Mouse (Mus musculus): ENCODE results near the gene Eif2b2.
A peak's percentile ranks its signal among the peaks of the same experiment; 100 is the strongest.

The Eif2b2 gene

GRCm38 (mm10) chr12:85252083-85252482 is 32.8 kb downstream of the Eif2b2 start:
- DNase-seq (ENCODE audit: low read depth, low spot score) = no peak

GRCm38 (mm10) chr12:85256074-85256751 is 36.9 kb downstream of the Eif2b2 start:
- no peak for DNase-seq (ENCODE audit: low read depth, low spot score)

GRCm38 (mm10) chr12:85257008-85257639 is 37.8 kb downstream of the Eif2b2 start:
- DNase-seq (ENCODE audit: low read depth, low spot score) = no peak

- peak; percentile 83 for DNase-seq (ENCODE audit: low read depth, low spot score)
Measured at GRCm38 (mm10) chr12:85262489-85262888, 43.2 kb downstream of the Eif2b2 start.

- DNase-seq (ENCODE audit: low read depth, low spot score) = no peak
Measured at GRCm38 (mm10) chr12:85263190-85263589, 43.9 kb downstream of the Eif2b2 start.

GRCm38 (mm10) chr12:85264531-85264930 is 45.2 kb downstream of the Eif2b2 start:
- DNase-seq (ENCODE audit: low read depth, low spot score) = no peak

GRCm38 (mm10) chr12:85264940-85265339 is 45.7 kb downstream of the Eif2b2 start:
- peak; percentile 66 for DNase-seq (ENCODE audit: low read depth, low spot score)

GRCm38 (mm10) chr12:85266248-85266647 is 47.0 kb downstream of the Eif2b2 start:
- DNase-seq (ENCODE audit: low read depth, low spot score) = no peak

- DNase-seq (ENCODE audit: low read depth, low spot score) = no peak
Measured at GRCm38 (mm10) chr12:85269821-85270220, 50.5 kb downstream of the Eif2b2 start.

GRCm38 (mm10) chr12:85270319-85270718 is 51.0 kb downstream of the Eif2b2 start, which contains the start of gene Mlh3:
TSS of gene Mlh3 (minus strand) at chr12:85270599.
- peak; percentile 89 for DNase-seq (ENCODE audit: low read depth, low spot score)

- no peak for DNase-seq (ENCODE audit: low read depth, low spot score)
Measured at GRCm38 (mm10) chr12:85271132-85271842, 52.0 kb downstream of the Eif2b2 start.

- no peak for DNase-seq (ENCODE audit: low read depth, low spot score)
Measured at GRCm38 (mm10) chr12:85271843-85272206, 52.5 kb downstream of the Eif2b2 start.

- no peak for DNase-seq (ENCODE audit: low read depth, low spot score)
Measured at GRCm38 (mm10) chr12:85273508-85273907, 54.2 kb downstream of the Eif2b2 start.

All from mesoderm, embryonic 11.5 days (tissue).